Mouse (Mus musculus): ENCODE results near the gene Efna4. TPM values are rescaled to one million over a fixed set of nuclear protein-coding genes. Genes with fewer than 3 reads are reported as not detected.

Gene Efna4
- polyA plus RNA-seq, 2 experiments from 2014 or later = 0.28 to 0.50 TPM

- ATAC-seq = no peak
Observed at GRCm38 (mm10) chr3:89361675-89362074, 23.8 kb upstream of the Efna4 start, which contains the start of gene Dcst2. Gene Dcst2 (plus strand): TSS chr3:89361975.

- no peak for ATAC-seq
Observed at GRCm38 (mm10) chr3:89360237-89360636, 22.4 kb upstream of the Efna4 start.

- ATAC-seq = no peak
Observed at GRCm38 (mm10) chr3:89359630-89360029, 21.8 kb upstream of the Efna4 start.

GRCm38 (mm10) chr3:89356029-89356428, 18.2 kb upstream of the Efna4 start:
- ATAC-seq = no peak

- no peak for ATAC-seq
Observed at GRCm38 (mm10) chr3:89355512-89355902, 17.7 kb upstream of the Efna4 start.

- no peak for ATAC-seq
Observed at GRCm38 (mm10) chr3:89354816-89355511, 17.1 kb upstream of the Efna4 start.

- no peak for ATAC-seq
Observed at GRCm38 (mm10) chr3:89351271-89351670, 13.4 kb upstream of the Efna4 start.

GRCm38 (mm10) chr3:89349869-89350501, 12.2 kb upstream of the Efna4 start, which contains the start of gene Adam15:
Gene Adam15 (minus strand): TSS chr3:89349996.
- peak; percentile 89 for ATAC-seq

- no peak for ATAC-seq
Observed at GRCm38 (mm10) chr3:89348911-89349868, 11.4 kb upstream of the Efna4 start.

GRCm38 (mm10) chr3:89347916-89348315, 10.1 kb upstream of the Efna4 start:
- ATAC-seq = no peak

- no peak for ATAC-seq
Observed at GRCm38 (mm10) chr3:89346815-89347540, 9.2 kb upstream of the Efna4 start.

GRCm38 (mm10) chr3:89343279-89343678, 5.5 kb upstream of the Efna4 start:
- ATAC-seq = no peak

- ATAC-seq = no peak
Observed at GRCm38 (mm10) chr3:89341794-89342193, 4.0 kb upstream of the Efna4 start.

- ATAC-seq = peak; percentile 53
Observed at GRCm38 (mm10) chr3:89340465-89340864, 2.6 kb upstream of the Efna4 start.

- no peak for ATAC-seq
Observed at GRCm38 (mm10) chr3:89339416-89339815, 1.6 kb upstream of the Efna4 start.

GRCm38 (mm10) chr3:89337062-89337720, 637 bp downstream of the Efna4 start:
- ATAC-seq = no peak

- ATAC-seq = no peak
Observed at GRCm38 (mm10) chr3:89336529-89336928, 1.3 kb downstream of the Efna4 start.

- ATAC-seq = no peak
Observed at GRCm38 (mm10) chr3:89333053-89333452, 4.8 kb downstream of the Efna4 start.

- ATAC-seq = no peak
Observed at GRCm38 (mm10) chr3:89332476-89332875, 5.4 kb downstream of the Efna4 start.

- no peak for ATAC-seq
Observed at GRCm38 (mm10) chr3:89332013-89332412, 5.8 kb downstream of the Efna4 start.

GRCm38 (mm10) chr3:89331561-89331960, 6.3 kb downstream of the Efna4 start:
- no peak for ATAC-seq

- ATAC-seq = no peak
Observed at GRCm38 (mm10) chr3:89330948-89331347, 6.9 kb downstream of the Efna4 start.

Data from activated CD4-positive, CD25-positive, alpha-beta regulatory T cell, adult 4 months (primary cell).